Mouse (Mus musculus): Measurements from ENCODE around the gene Wdr53. TPM values are rescaled to one million over a fixed set of nuclear protein-coding genes. Genes with fewer than 3 reads are reported as not detected.
A peak's percentile ranks its signal among the peaks of the same experiment; 100 is the strongest.
"Not testable (repeated sequence)": the region's sequence is repeated elsewhere in the genome, so short reads cannot be mapped to it uniquely, and the experiment has no call there.

Wdr53 gene
- total RNA-seq (2015; ENCODE audit: low replicate concordance) (3.2 TPM in 1 of 2 replicates, not detected in the other), total RNA-seq (2017; ENCODE audit: low replicate concordance) (7.9 and 16.9 TPM in 2 replicates)

- peak; percentile 96 for ATAC-seq (replicated peaks; ENCODE audit: low FRiP score, poor library complexity, severe bottlenecking)
Measured at GRCm38 (mm10) chr16:32246952-32247370, at the start of gene Wdr53, which contains the start of gene Fbxo45. Wdr53 (plus strand) TSS chr16:32247227. Fbxo45 (minus strand) TSS chr16:32247158.

GRCm38 (mm10) chr16:32200256-32201003 lies 46.6 kb upstream of the Wdr53 start:
- ATAC-seq (replicated peaks; ENCODE audit: low FRiP score, poor library complexity, severe bottlenecking), result peak; percentile 75

GRCm38 (mm10) chr16:32201004-32201325 lies 46.1 kb upstream of the Wdr53 start:
- 0 out of 2 replicates have a peak, but pooled peaks have one; percentile 22 for ATAC-seq (replicated peaks; ENCODE audit: low FRiP score, poor library complexity, severe bottlenecking)

DNA sequence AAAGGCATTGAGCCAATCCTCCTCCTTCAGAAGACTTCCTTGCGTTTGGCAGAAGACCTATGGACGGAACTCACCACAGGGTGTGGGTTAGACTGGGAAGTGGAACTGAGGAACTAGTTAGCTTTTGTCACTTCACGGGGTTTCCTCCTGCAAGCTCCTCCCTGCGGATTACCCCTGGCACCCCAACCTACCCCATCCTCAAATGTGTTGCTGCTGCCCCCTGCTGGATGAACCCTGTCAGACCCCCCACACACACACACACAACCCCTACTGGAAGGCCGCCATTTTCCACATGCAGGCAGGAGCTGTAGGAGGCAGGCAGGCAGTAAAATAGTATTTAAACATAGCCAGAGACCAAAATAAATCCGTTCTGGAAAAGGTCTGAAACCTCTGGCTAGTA lies 44.3 kb upstream of the Wdr53 start:
- peak; percentile 79 for ATAC-seq (replicated peaks; ENCODE audit: low FRiP score, poor library complexity, severe bottlenecking)

DNA sequence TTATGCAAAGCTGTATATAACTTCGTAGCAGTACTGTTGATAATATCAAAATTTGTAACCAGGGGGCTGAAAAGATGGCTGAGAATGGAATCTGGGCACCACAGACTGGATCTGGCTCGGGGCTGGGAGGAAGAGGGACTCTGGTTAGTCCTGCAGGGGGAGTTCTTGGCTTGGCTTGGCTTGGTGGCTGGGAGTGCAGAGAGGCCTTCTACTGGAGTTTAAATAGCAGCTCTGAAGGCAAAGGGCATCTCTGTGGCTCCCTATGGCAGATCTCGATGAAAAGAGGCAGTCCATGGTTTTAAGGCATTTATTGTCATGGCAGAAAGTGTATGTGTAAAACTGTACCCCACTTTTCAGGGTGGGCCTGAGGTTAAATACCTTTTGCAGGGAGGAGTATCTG lies 42.1 kb upstream of the Wdr53 start:
- no peak for ATAC-seq (replicated peaks; ENCODE audit: low FRiP score, poor library complexity, severe bottlenecking)

GRCm38 (mm10) chr16:32214156-32214555 lies 32.9 kb upstream of the Wdr53 start:
- no peak for ATAC-seq (replicated peaks; ENCODE audit: low FRiP score, poor library complexity, severe bottlenecking)

GRCm38 (mm10) chr16:32214804-32215576 lies 32.0 kb upstream of the Wdr53 start:
- ATAC-seq (replicated peaks; ENCODE audit: low FRiP score, poor library complexity, severe bottlenecking), result no peak

DNA sequence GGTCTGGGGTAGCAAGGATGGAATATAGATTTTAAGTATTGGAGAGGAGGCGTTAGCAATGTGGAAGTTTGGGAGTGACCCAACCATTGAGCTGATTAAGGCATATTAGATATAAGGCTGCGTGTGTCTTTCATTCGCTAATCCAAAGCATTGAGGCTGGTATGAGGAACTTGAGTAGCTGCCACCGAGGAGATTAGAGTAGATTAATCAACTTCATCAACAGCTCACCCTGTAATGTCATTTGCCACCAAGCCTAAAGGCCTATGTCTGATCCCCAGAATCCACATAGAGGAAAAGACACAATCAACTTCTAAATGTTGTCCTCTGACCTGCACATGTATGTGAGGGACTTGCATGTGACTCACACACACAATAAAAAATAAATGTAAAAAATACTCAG lies 25.2 kb upstream of the Wdr53 start:
- no peak for ATAC-seq (replicated peaks; ENCODE audit: low FRiP score, poor library complexity, severe bottlenecking)

GRCm38 (mm10) chr16:32222399-32222798 lies 24.6 kb upstream of the Wdr53 start:
- no peak for ATAC-seq (replicated peaks; ENCODE audit: low FRiP score, poor library complexity, severe bottlenecking)

DNA sequence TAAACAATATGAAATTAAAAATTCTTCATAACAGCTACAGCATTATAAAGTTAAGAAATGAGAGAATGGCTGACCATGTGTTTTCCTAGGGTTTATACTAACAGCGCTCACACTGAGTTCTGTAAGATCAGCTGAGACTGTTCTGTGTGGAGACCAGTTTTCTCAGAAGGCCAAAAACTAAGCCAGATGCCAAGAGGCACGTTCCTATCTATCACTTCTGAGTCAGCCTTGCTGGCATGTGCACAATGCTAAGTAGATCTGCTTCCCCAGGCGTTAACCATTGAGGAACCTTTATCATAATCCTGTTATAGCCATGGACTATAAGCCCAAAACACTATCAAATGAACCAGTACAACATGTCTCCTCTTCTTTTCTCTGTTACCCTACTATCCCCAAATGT lies 15.0 kb upstream of the Wdr53 start:
- ATAC-seq (replicated peaks; ENCODE audit: low FRiP score, poor library complexity, severe bottlenecking), result not testable (repeated sequence)

GRCm38 (mm10) chr16:32237930-32238680 lies 8.9 kb upstream of the Wdr53 start:
- no peak for ATAC-seq (replicated peaks; ENCODE audit: low FRiP score, poor library complexity, severe bottlenecking)

DNA sequence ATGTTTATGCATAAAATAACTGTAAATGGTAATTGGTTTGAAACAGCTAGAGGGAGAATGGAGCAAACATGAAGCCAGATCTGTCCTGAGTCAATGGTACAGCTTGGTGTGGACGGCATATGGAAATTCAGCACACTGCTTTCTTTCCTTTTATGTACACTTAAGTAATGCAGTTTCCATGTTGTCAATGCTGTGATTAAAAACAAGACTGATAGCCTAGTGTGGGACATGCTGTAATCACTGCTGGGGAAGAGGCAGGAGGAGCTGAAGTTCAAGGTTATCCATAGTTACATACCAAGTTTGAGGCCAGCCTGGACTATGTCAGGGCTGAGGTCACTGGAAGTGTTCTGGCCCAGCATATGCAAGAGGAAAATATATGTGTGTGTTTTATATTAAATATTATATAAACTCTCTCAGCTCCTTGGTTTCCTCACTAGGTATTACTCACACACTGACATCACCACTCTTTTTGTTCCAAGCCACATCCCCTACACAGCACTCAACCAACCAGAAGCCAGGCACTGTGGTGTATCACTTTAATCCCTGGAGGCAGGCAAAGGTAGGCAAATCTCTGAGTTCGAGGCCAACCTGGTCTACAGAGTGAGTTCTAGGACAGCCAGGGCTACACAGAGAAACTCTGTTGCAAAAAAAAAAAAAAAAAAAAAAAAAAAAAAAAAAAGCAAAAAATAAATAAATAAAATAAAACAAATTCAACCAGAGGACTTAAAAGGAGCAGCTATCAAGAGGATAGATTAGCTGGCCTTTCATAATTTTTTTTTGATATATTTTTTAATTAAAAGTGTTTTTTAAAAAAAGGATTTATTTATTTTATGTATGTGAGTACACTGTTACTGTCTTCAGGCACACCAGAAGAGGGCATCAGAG lies 7.4 kb upstream of the Wdr53 start:
- no peak for ATAC-seq (replicated peaks; ENCODE audit: low FRiP score, poor library complexity, severe bottlenecking)

GRCm38 (mm10) chr16:32243901-32244300 lies 3.1 kb upstream of the Wdr53 start:
- ATAC-seq (replicated peaks; ENCODE audit: low FRiP score, poor library complexity, severe bottlenecking), result no peak

- ATAC-seq (replicated peaks; ENCODE audit: low FRiP score, poor library complexity, severe bottlenecking), result peak; percentile 55
Measured at GRCm38 (mm10) chr16:32246351-32246791, 656 bp upstream of the Wdr53 start.

- not testable (repeated sequence) for ATAC-seq (replicated peaks; ENCODE audit: low FRiP score, poor library complexity, severe bottlenecking)
Measured at GRCm38 (mm10) chr16:32264225-32264624, 17.2 kb downstream of the Wdr53 start.

GRCm38 (mm10) chr16:32271291-32271690 lies 24.3 kb downstream of the Wdr53 start, which contains the start of gene Smco1:
Smco1 (plus strand) TSS chr16:32271468.
- no peak for ATAC-seq (replicated peaks; ENCODE audit: low FRiP score, poor library complexity, severe bottlenecking)

DNA sequence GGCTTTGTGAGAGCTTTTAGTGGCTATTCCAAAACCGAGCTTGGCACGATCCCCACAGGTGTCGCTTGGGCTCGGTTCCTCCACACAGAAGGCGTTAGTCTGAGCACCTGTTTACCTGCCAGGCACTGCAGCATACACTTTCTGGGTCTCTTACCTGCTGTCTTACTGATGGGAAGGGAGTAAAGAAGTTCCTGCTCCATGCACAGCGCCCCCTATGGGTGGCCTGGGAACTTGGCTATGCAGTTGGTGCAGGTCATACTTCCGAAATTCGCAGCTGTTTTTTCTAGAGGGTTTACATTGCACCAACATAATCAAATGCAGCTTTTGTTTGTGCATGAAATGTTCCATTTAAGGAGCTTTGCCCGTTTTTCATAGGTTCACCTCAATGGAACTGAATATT lies 26.3 kb downstream of the Wdr53 start:
- no peak for ATAC-seq (replicated peaks; ENCODE audit: low FRiP score, poor library complexity, severe bottlenecking)

DNA sequence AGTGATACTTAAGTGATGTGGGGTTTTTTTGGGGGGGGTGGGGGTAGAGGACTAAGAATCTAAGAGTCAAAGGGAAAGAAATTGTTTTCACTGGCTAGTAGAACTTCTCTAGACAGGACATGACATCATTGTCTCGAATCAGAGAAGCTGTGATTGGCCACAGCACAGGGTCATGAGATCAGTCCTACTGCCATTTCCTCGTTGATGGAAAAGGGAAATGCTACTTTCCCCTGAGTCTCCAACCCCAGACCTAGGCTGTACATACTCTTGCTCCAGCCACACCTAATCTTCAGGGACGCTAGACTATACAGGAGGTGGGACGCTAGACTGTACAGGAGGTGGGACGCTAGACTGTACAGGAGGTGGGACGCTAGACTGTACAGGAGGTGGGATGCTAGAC lies 28.0 kb downstream of the Wdr53 start:
- no peak for ATAC-seq (replicated peaks; ENCODE audit: low FRiP score, poor library complexity, severe bottlenecking)

DNA sequence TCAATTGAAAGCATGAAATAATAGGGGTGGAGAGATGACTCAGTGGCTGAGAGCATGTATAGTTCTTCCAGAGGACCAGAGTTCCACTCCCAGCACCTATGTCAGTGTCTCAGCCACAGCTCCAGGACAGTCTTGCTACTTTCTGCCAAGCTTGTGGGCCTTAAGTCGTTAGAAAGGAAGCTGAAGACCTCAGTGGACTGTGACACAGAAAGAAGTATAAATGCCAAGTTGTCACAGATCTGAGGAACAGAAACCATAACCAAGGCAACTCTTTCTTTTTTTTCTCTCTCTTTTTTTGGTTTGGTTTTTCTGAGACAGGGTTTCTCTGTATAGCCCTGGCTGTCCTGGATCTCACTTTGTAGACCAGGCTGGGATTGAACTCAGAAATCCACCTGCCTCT lies 28.8 kb downstream of the Wdr53 start:
- no peak for ATAC-seq (replicated peaks; ENCODE audit: low FRiP score, poor library complexity, severe bottlenecking)
